Mouse (Mus musculus) brain, embryonic 14.5 days (tissue): ENCODE measurements around the gene Syngr4.

Source experiments
- CTCF ChIP-seq: fragments of 200-500 bp; IDR thresholded peaks from 2 replicates; pipeline ENCODE4 v1.5.1; 2012; ENCODE audit warnings: inconsistent platforms, mild to moderate bottlenecking, moderate library complexity, borderline replicate concordance; ENCODE audit not compliant: insufficient read depth, insufficient read length; ENCODE audit errors: extremely low read depth
- POLR2A ChIP-seq: fragments of 200-500 bp; IDR thresholded peaks from 2 replicates; pipeline ENCODE4 v1.6.1; 2012; ENCODE audit warnings: mild to moderate bottlenecking, inconsistent platforms, borderline replicate concordance; ENCODE audit not compliant: poor library complexity, insufficient read depth, insufficient read length, severe bottlenecking; ENCODE audit errors: extremely low read depth

DNA sequence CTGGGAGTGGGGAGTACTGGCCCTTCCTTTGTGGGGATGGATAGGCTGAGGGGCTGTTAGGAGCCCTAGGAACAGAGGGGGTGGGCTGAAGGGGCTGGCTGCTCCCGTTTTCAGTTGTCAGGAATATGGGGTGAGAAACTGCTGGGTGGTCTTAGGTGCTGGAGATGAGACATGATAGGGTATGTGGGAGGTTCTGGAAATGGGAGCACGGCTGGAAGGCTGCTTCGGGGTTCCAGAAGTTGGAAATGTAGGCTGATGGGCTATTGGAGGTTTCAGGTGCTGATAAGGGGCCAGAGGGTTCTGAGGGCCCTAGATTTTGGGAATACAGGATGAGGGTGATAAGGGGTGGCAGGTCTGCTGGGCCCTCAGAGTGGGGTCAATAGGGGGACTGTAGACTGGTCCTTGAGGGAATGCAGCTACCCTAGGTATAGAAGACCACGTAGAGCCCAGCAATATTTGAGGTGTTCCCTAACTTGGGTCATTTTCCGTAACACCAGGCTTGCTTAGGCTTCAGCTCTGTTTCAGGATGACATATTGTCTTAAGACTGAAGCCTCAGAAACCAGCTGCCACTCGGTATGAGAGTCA, 490 bp downstream of the Syngr4 start:
- TF ChIP-seq CTCF (no peak), POLR2A (no peak)
